Mouse (Mus musculus) ES-Bruce4 (cell line): ENCODE measurements around the gene Racgap1.

Experiments
- CTCF ChIP-seq: IDR thresholded peaks from one replicate; pipeline ENCODE4 v1.8.1; 2011; ENCODE audit warnings: low read depth, low read length
- POLR2A ChIP-seq: IDR thresholded peaks from one replicate; pipeline ENCODE4 v1.8.1; 2011; ENCODE audit warnings: low read length; ENCODE audit not compliant: insufficient read depth

DNA sequence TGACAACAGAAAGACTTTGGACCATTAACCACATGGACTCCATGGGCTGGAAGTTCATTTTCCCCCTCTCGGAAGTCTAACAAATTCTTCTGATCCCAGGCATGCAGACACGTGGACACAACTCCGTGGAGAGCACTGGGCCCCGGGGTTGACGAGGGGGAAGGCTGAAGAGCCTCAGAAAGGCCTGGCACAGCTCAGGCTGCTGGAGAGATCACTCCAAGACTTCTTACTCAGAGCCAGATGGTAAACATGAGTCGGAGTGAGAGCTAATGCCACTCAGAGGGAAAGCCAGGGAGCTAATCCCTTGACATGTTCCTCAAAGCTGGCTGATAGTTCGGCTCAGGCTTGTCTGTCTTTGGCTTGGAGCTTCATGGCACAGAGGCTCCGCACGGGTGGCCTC is 36.2 kb downstream of the Racgap1 start:
- TF ChIP-seq POLR2A, result no peak
- no peak for TF ChIP-seq CTCF
